Mouse (Mus musculus) spleen, adult 2 months (tissue): ENCODE measurements around the gene Ndufa3.

Source experiments
- CTCF ChIP-seq: fragments of 200-500 bp; IDR thresholded peaks from 2 replicates; pipeline ENCODE4 v1.5.1; 2011; ENCODE audit warnings: mild to moderate bottlenecking, inconsistent platforms; ENCODE audit not compliant: insufficient read depth, insufficient read length, insufficient replicate concordance; ENCODE audit errors: extremely low read depth
- POLR2A ChIP-seq: fragments of 200-500 bp; IDR thresholded peaks from 2 replicates; pipeline ENCODE4 v1.6.1; 2011; ENCODE audit warnings: low read depth, low read length, inconsistent platforms

- TF ChIP-seq CTCF (no peak), POLR2A (no peak)
These were observed 27.1 kb downstream of the Ndufa3 start for GRCm38 (mm10) chr7:3644348-3644671.
